Mouse (Mus musculus) liver (tissue): Measurements from ENCODE around the gene Sf1.

Experiments used
- DNase-seq: peaks from one replicate; pipeline ENCODE4 v3.0.0-alpha.2; 2020; ENCODE audit warnings: mixed read lengths

Sf1 gene

GRCm38 (mm10) chr19:6363411-6364240 lies at the start of gene Sf1:
Gene Sf1, plus strand, starts transcription at chr19:6363690.
- peak; percentile 99 for DNase-seq

DNA sequence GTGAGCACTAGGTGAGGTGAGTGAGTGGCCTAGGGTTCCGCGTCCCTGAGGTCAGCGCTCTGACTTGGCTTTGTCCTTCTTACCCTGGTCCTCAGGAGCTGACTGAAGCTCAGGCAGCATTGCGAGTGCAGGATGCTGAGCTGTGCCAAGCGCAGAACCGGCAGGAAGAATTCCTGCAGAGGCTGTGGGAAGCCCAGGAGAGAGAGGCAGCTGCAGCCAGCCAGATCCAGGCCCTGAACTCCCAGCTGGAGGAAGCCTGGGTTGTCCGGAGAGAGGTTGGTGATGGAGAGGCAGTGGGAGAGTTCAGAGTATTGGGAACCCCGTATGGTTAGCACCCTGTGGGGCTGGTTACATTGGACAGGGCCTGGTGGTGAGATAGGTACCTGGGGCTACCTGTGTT lies 49.7 kb upstream of the Sf1 start:
- no peak for DNase-seq

DNA sequence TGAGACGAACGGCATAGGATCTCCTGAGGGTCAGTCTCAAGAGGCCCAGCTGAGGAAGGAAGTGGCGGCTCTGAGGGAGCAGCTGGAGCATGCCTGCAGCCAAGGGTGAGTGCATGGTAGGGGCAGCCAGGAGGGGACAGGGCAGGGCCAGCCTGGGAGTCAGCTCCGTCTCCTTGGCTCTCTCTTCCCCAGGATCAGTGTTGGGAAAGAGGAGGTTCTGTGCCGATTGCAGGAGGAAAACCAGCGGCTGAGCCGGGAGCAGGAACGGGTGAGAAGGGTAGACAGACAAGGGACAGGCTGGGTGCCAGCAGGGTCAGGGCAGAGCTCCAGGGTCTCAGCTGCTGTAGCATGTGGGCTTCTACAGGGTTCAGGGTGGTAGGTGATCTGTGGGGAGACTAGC lies 49.0 kb upstream of the Sf1 start:
- no peak for DNase-seq

- no peak for DNase-seq
Observed at GRCm38 (mm10) chr19:6315573-6315972, 47.9 kb upstream of the Sf1 start.

DNA sequence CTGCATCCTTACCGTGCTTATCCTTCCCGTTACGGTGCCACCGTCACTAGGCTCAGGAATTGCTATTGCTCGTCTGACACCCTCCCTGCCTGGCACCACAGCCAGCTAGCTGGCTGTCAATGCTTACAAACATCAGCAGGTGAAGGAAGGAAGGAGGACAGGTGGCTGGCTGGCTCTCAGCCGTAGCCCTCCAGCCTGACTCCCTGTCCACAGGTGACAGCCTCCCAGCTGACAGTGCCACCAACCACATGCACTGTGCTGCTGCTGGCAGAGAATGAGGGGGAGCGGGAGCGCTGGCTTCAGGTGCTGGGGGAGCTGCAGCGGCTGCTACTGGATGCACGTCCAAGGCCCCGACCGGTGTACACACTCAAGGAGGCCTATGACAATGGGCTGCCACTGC lies 45.3 kb upstream of the Sf1 start:
- no peak for DNase-seq

DNA sequence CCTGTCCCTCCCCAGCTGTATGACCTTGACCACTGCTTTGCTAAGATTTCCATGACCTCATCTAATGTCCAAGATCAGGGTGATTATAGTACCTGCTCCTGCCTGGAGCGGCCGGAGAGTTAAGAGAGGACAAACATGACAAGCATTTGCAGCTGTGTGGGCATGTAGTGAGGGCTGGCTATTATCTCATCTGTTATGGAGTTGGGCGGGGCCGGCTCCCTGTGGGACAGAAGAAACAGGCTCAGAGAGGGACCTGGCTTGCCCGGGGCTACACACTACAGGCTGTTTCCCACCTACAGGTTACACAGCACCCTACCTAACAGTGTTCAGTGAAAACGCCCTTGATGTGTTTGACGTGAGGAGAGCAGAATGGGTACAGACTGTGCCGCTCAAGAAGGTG lies 42.1 kb upstream of the Sf1 start:
- DNase-seq: no peak

GRCm38 (mm10) chr19:6321786-6322621 lies 41.5 kb upstream of the Sf1 start:
- DNase-seq: no peak

- DNase-seq: no peak
Observed at GRCm38 (mm10) chr19:6324751-6325150, 38.7 kb upstream of the Sf1 start.

DNA sequence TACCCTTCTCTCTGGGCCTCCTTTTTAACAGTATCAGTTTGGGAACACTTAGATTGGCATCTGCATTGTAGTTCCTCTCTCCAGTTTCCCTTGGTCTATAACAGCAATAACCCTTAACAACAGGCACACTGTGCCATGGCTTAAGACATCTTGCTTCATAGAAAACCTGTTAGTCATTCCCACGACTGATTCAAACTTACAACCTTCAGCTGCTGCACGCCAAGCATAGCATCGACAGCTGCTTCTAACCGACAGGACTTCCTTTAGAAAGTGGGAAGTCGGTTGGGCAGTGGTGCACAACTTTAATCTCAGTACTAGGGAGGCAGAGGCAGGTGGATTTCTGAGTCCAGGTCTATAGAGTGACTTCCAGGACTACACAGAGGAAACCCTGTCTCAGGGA lies 32.3 kb upstream of the Sf1 start:
- DNase-seq: no peak

DNA sequence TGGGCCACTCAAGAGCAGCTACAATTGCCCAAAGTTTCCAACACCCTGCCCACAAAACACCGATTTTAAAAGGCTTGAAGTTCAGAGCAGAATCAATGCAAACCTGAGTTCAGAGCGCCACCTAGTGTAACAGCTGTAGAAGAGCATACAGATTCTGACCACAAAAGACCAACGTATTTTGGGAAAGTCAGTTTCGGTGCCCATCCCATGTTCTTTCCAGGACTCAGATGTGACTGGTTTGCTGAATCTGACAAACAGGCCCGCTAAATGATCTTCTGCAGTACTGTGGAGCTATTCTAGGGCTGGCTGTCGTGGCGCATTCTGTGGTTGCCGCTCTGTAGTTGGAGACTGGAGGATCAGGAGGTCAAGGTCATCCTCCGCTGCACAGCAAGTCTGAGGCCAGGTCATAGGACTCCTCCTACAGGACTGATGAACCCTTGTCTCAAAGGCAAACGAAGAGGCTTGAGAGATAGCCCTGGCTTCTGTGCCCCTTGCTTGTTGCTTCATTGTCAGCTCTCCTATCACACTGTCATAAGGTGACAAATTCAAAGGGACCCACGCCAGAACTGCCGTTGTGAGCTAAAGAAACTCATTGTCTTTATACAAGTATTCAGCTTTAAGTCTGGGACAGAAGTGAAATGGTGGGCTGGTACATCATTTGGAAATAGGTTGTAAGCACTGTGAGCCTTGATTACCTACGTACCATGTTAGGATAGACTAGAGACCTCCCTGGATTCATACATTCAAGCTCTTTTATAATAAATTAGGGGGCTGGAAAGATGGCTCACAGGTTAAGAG lies 31.6 kb upstream of the Sf1 start:
- peak; percentile 62 for DNase-seq

- DNase-seq: no peak
Observed at GRCm38 (mm10) chr19:6333761-6334595, 29.5 kb upstream of the Sf1 start.

GRCm38 (mm10) chr19:6334673-6335457 lies 28.6 kb upstream of the Sf1 start, which contains the start of gene Men1:
Gene Men1, plus strand, starts transcription at chr19:6334979.
- peak; percentile 92 for DNase-seq

DNA sequence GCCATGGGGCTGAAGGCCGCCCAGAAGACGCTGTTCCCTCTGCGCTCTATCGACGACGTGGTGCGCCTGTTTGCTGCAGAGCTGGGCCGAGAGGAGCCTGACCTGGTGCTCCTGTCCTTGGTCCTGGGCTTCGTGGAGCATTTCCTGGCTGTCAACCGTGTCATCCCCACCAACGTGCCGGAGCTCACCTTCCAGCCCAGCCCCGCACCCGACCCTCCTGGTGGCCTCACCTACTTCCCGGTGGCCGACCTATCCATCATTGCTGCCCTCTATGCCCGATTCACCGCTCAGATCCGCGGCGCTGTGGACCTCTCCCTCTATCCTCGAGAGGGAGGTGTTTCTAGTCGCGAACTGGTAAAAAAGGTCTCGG lies 28.0 kb upstream of the Sf1 start:
- DNase-seq: peak; percentile 50

- no peak for DNase-seq
Observed at GRCm38 (mm10) chr19:6336920-6337319, 26.6 kb upstream of the Sf1 start.

DNA sequence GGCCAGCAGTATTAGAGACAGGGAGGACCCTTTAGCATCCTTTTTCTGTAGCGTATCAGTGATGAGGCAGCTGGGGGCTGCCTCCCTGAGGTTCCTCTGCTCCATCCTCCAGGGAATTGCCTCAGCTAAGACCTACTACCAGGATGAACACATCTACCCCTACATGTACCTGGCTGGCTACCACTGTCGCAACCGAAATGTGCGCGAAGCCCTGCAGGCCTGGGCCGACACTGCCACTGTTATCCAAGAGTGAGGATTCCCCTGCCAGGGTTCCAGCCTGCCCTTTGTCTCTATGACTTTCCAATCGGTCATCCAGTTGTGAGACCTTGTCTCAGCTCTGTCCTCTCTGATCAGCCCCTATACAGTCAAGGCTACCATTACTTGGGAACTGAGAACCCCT lies 25.3 kb upstream of the Sf1 start:
- no peak for DNase-seq

GRCm38 (mm10) chr19:6338716-6339115 lies 24.8 kb upstream of the Sf1 start:
- no peak for DNase-seq

GRCm38 (mm10) chr19:6339191-6339590 lies 24.3 kb upstream of the Sf1 start:
- DNase-seq: no peak

DNA sequence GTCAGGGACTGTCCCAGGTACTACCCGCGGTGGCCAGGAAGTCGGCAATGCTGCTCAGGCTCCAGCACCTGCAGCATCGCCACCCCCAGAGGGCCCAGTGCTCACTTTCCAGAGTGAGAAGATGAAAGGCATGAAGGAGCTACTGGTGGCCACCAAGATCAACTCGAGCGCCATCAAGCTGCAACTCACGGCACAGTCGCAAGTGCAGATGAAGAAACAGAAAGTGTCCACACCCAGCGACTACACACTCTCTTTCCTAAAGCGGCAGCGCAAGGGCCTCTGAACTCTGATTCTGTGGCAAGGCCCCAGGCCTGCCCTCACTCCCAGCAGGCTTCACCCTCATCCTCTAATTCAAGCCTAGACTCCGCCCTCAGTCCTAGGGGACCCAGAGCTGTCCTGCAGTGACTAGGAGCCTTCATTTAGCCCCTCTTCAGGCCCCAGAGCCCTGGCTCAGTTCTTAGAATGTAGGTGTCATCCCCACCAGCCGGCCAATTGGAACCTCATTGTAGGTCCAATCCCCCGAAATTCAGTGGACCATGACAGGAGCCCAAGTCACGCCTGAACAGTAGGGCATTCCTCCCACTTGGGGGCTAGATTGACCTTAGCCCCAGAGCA lies 23.5 kb upstream of the Sf1 start:
- DNase-seq: peak; percentile 59

- peak; percentile 94 for DNase-seq
Observed at GRCm38 (mm10) chr19:6340524-6341452, 22.7 kb upstream of the Sf1 start, which contains the start of gene Map4k2. Gene Map4k2, plus strand, starts transcription at chr19:6341135.
